Mouse (Mus musculus): ENCODE results near the gene Prpf8.

DNA sequence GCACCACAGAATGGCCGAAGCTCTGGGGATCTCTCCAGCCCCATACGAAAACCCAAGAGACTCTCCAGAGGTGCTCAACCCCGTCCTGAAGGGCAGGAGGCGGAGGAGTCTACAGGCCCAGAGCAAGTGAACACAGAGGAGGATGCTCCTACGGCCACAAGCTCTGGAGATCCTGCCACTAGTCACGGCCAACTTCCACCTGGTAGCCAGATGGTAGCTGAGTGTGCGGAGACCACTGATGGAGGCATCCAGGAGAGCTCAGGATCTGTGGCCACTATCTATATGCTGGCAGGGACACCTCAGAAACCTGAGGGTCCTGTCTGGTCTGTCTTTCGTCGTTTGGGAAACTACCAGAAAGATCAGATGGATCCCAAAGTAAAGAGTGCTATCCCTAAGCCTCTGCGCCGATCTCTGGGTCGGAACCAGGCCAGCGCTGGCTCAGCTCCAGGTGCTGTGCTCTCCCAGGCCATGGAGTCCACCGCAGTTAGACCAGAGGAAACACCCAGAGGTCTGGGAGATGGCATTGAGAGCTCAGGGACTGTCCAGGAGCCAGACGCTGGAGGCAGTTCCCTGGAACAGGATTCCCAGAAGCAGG, 39.0 kb downstream of the Prpf8 start:
- TF ChIP-seq POLR2A (IDR thresholded peaks at IDR 0.05; ENCODE audit: borderline replicate concordance, insufficient read depth, low read length) (no peak), CTCF (IDR thresholded peaks at IDR 0.05; ENCODE audit: borderline replicate concordance, insufficient read depth, low read depth, low read length) (no peak)
